Mouse (Mus musculus): ENCODE data around the gene Hao2. TPM values are rescaled to one million over a fixed set of nuclear protein-coding genes. Genes with fewer than 3 reads are reported as not detected.

Hao2 gene
- total and polyA plus RNA-seq, 3 experiments, result not detected

- Histone ChIP-seq H3K27me3 (ENCODE audit: insufficient read depth, low read length) (no peaks in the 10 kb centered on the region), H3K4me3 (ENCODE audit: low read depth, low read length) (no peak overlapping the region), H3K36me3 (replicated peaks) (no peaks in the 10 kb centered on the region), H3K9me3 (replicated peaks) (peaks cover 13% of the 10 kb centered on the region), H3K4me1 (ENCODE audit: insufficient read depth, low read depth, low read length) (no peaks in the 10 kb centered on the region)
- ATAC-seq (ENCODE audit: extremely low read depth, insufficient number of reproducible peaks, low FRiP score, poor library complexity, severe bottlenecking) (no peak), DNase-seq (ENCODE audit: low spot score) (no peak)
- TF ChIP-seq TAL1 (conservative IDR thresholded peaks at IDR 0.05; ENCODE audit: low read depth, low read length) (no peak), GATA2 (IDR thresholded peaks at IDR 0.05; ENCODE audit: borderline replicate concordance, low read depth, low read length) (no peak)
These were observed 39.4 kb downstream of the Hao2 start for GRCm38 (mm10) chr3:98853685-98854084.

GRCm38 (mm10) chr3:98853051-98853450, 40.0 kb downstream of the Hao2 start:
- no peaks in the 10 kb centered on the region for H3K36me3 ChIP-seq (replicated peaks)
- no peak for TF ChIP-seq GATA2 (IDR thresholded peaks at IDR 0.05; ENCODE audit: borderline replicate concordance, low read depth, low read length)
- TF ChIP-seq TAL1 (conservative IDR thresholded peaks at IDR 0.05; ENCODE audit: low read depth, low read length), result no peak
- no peak for TF ChIP-seq CTCF (IDR thresholded peaks at IDR 0.05; ENCODE audit: low read depth, low read length)
- no peak for TF ChIP-seq GATA1 (IDR thresholded peaks at IDR 0.05; ENCODE audit: borderline replicate concordance, low read length)
- no peak for TF ChIP-seq POLR2AphosphoS5 (IDR thresholded peaks at IDR 0.05; ENCODE audit: insufficient replicate concordance, low read depth, low read length)
- H3K27me3 ChIP-seq (ENCODE audit: insufficient read depth, low read length), result no peaks in the 10 kb centered on the region
- peaks cover 13% of the 10 kb centered on the region for H3K9me3 ChIP-seq (replicated peaks)
- H3K4me1 ChIP-seq (ENCODE audit: insufficient read depth, low read depth, low read length), result no peaks in the 10 kb centered on the region
- no peak for ATAC-seq (ENCODE audit: extremely low read depth, insufficient number of reproducible peaks, low FRiP score, poor library complexity, severe bottlenecking)
- H3K4me3 ChIP-seq (ENCODE audit: low read depth, low read length), result no peak overlapping the region
- DNase-seq (ENCODE audit: low spot score), result no peak

GRCm38 (mm10) chr3:98852631-98853030, 40.4 kb downstream of the Hao2 start:
- no peak for ATAC-seq (ENCODE audit: extremely low read depth, insufficient number of reproducible peaks, low FRiP score, poor library complexity, severe bottlenecking)
- H3K4me3 ChIP-seq (ENCODE audit: low read depth, low read length), result no peak overlapping the region
- no peaks in the 10 kb centered on the region for H3K27me3 ChIP-seq (ENCODE audit: insufficient read depth, low read length)
- H3K4me1 ChIP-seq (ENCODE audit: insufficient read depth, low read depth, low read length), result no peaks in the 10 kb centered on the region
- DNase-seq (ENCODE audit: low spot score), result no peak
- no peaks in the 10 kb centered on the region for H3K36me3 ChIP-seq (replicated peaks)
- TF ChIP-seq TAL1 (conservative IDR thresholded peaks at IDR 0.05; ENCODE audit: low read depth, low read length) (no peak), CTCF (IDR thresholded peaks at IDR 0.05; ENCODE audit: low read depth, low read length) (no peak), GATA2 (IDR thresholded peaks at IDR 0.05; ENCODE audit: borderline replicate concordance, low read depth, low read length) (no peak), POLR2AphosphoS5 (IDR thresholded peaks at IDR 0.05; ENCODE audit: insufficient replicate concordance, low read depth, low read length) (no peak), GATA1 (IDR thresholded peaks at IDR 0.05; ENCODE audit: borderline replicate concordance, low read length) (no peak)
- peaks cover 13% of the 10 kb centered on the region for H3K9me3 ChIP-seq (replicated peaks)

- no peak for ATAC-seq (ENCODE audit: extremely low read depth, insufficient number of reproducible peaks, low FRiP score, poor library complexity, severe bottlenecking)
- Histone ChIP-seq H3K4me3 (ENCODE audit: low read depth, low read length) (no peak overlapping the region), H3K27me3 (ENCODE audit: insufficient read depth, low read length) (no peaks in the 10 kb centered on the region), H3K4me1 (ENCODE audit: insufficient read depth, low read depth, low read length) (no peaks in the 10 kb centered on the region), H3K9me3 (replicated peaks) (peaks cover 13% of the 10 kb centered on the region), H3K36me3 (replicated peaks) (no peaks in the 10 kb centered on the region)
- no peak for TF ChIP-seq CTCF (IDR thresholded peaks at IDR 0.05; ENCODE audit: low read depth, low read length)
- TF ChIP-seq TAL1 (conservative IDR thresholded peaks at IDR 0.05; ENCODE audit: low read depth, low read length), result no peak
- no peak for TF ChIP-seq GATA2 (IDR thresholded peaks at IDR 0.05; ENCODE audit: borderline replicate concordance, low read depth, low read length)
- no peak for TF ChIP-seq GATA1 (IDR thresholded peaks at IDR 0.05; ENCODE audit: borderline replicate concordance, low read length)
- TF ChIP-seq POLR2AphosphoS5 (IDR thresholded peaks at IDR 0.05; ENCODE audit: insufficient replicate concordance, low read depth, low read length), result no peak
- DNase-seq (ENCODE audit: low spot score), result no peak
These were observed 41.2 kb downstream of the Hao2 start for GRCm38 (mm10) chr3:98851853-98852252.

- peaks cover 11% of the 10 kb centered on the region for H3K9me3 ChIP-seq (replicated peaks)
- no peak overlapping the region for H3K4me3 ChIP-seq (ENCODE audit: low read depth, low read length)
- H3K27me3 ChIP-seq (ENCODE audit: insufficient read depth, low read length), result no peaks in the 10 kb centered on the region
- no peaks in the 10 kb centered on the region for H3K4me1 ChIP-seq (ENCODE audit: insufficient read depth, low read depth, low read length)
- ATAC-seq (ENCODE audit: extremely low read depth, insufficient number of reproducible peaks, low FRiP score, poor library complexity, severe bottlenecking) (no peak), DNase-seq (ENCODE audit: low spot score) (no peak)
- H3K36me3 ChIP-seq (replicated peaks), result no peaks in the 10 kb centered on the region
- TF ChIP-seq TAL1 (conservative IDR thresholded peaks at IDR 0.05; ENCODE audit: low read depth, low read length), result no peak
- TF ChIP-seq CTCF (IDR thresholded peaks at IDR 0.05; ENCODE audit: low read depth, low read length), result no peak
- TF ChIP-seq GATA2 (IDR thresholded peaks at IDR 0.05; ENCODE audit: borderline replicate concordance, low read depth, low read length), result no peak
- no peak for TF ChIP-seq POLR2AphosphoS5 (IDR thresholded peaks at IDR 0.05; ENCODE audit: insufficient replicate concordance, low read depth, low read length)
- no peak for TF ChIP-seq GATA1 (IDR thresholded peaks at IDR 0.05; ENCODE audit: borderline replicate concordance, low read length)
These were observed 42.8 kb downstream of the Hao2 start for GRCm38 (mm10) chr3:98850262-98850661.

GRCm38 (mm10) chr3:98848898-98849297, 44.1 kb downstream of the Hao2 start:
- TF ChIP-seq CTCF (IDR thresholded peaks at IDR 0.05; ENCODE audit: low read depth, low read length) (no peak), GATA1 (IDR thresholded peaks at IDR 0.05; ENCODE audit: borderline replicate concordance, low read length) (no peak), GATA2 (IDR thresholded peaks at IDR 0.05; ENCODE audit: borderline replicate concordance, low read depth, low read length) (no peak), TAL1 (conservative IDR thresholded peaks at IDR 0.05; ENCODE audit: low read depth, low read length) (no peak), POLR2AphosphoS5 (IDR thresholded peaks at IDR 0.05; ENCODE audit: insufficient replicate concordance, low read depth, low read length) (no peak)
- H3K4me3 ChIP-seq (ENCODE audit: low read depth, low read length), result no peak overlapping the region
- ATAC-seq (ENCODE audit: extremely low read depth, insufficient number of reproducible peaks, low FRiP score, poor library complexity, severe bottlenecking) (no peak), DNase-seq (ENCODE audit: low spot score) (no peak)
- H3K9me3 ChIP-seq (replicated peaks), result peaks cover 9% of the 10 kb centered on the region
- H3K4me1 ChIP-seq (ENCODE audit: insufficient read depth, low read depth, low read length), result no peaks in the 10 kb centered on the region
- H3K27me3 ChIP-seq (ENCODE audit: insufficient read depth, low read length), result no peaks in the 10 kb centered on the region
- H3K36me3 ChIP-seq (replicated peaks), result no peaks in the 10 kb centered on the region

Other genes starting within 250 kb of the Hao2 start
- not detected in 2 replicates for gene Hsd3b2, start 168.7 kb downstream of the Hao2 start, total RNA-seq (2014; fragmentation: Nextera tagmentation)
- gene Hsd3b2, start 168.7 kb downstream of the Hao2 start, total RNA-seq (2017), result 0.06 and 0.11 TPM in 2 replicates
- gene Hsd3b2, start 168.7 kb downstream of the Hao2 start, polyA plus RNA-seq (2012), result not detected in 2 replicates
- gene Hsd3b3, start 130.1 kb downstream of the Hao2 start, total RNA-seq (2014; fragmentation: Nextera tagmentation), result not detected in 2 replicates
- 0.49 TPM in 1 of 2 replicates, not detected in the other for gene Hsd3b3, start 130.1 kb downstream of the Hao2 start, total RNA-seq (2017)
- not detected in 2 replicates for gene Hsd3b3, start 130.1 kb downstream of the Hao2 start, polyA plus RNA-seq (2012)
- gene Hsd3b6, start 78.8 kb downstream of the Hao2 start, total RNA-seq (2014; fragmentation: Nextera tagmentation), result not detected in 2 replicates
- 0.05 TPM in 1 of 2 replicates, not detected in the other for gene Hsd3b6, start 78.8 kb downstream of the Hao2 start, total RNA-seq (2017)
- gene Hsd3b6, start 78.8 kb downstream of the Hao2 start, polyA plus RNA-seq (2012), result not detected in 2 replicates
- not detected in 2 replicates for gene Hsd3b1, start 33.4 kb downstream of the Hao2 start, total RNA-seq (2014; fragmentation: Nextera tagmentation)
- 0.12 TPM in 1 of 2 replicates, not detected in the other for gene Hsd3b1, start 33.4 kb downstream of the Hao2 start, total RNA-seq (2017)
- gene Hsd3b1, start 33.4 kb downstream of the Hao2 start, polyA plus RNA-seq (2012), result not detected in 2 replicates
- gene Wars2, start 247.8 kb upstream of the Hao2 start, total RNA-seq (2014; fragmentation: Nextera tagmentation), result 8.0 and 12.0 TPM in 2 replicates
- 7.4 and 7.9 TPM in 2 replicates for gene Wars2, start 247.8 kb upstream of the Hao2 start, total RNA-seq (2017)
- gene Wars2, start 247.8 kb upstream of the Hao2 start, polyA plus RNA-seq (2012), result 0.61 and 0.62 TPM in 2 replicates

All from G1E (cell line).